Mouse (Mus musculus) cortical plate, adult 2 months (tissue): ENCODE measurements around the gene Zfp652.

Experiments
- CTCF ChIP-seq: fragments of 200-500 bp; IDR thresholded peaks from 2 replicates; pipeline ENCODE4 v1.5.1; 2011; ENCODE audit warnings: mild to moderate bottlenecking, control low read depth, low read length; ENCODE audit not compliant: insufficient read depth; ENCODE audit errors: extremely low read depth
- POLR2A ChIP-seq: fragments of 200-500 bp; IDR thresholded peaks from 2 replicates; pipeline ENCODE4 v1.6.1; 2011; ENCODE audit warnings: mild to moderate bottlenecking, low read length, control low read depth; ENCODE audit not compliant: insufficient read depth; ENCODE audit errors: extremely low read depth

DNA sequence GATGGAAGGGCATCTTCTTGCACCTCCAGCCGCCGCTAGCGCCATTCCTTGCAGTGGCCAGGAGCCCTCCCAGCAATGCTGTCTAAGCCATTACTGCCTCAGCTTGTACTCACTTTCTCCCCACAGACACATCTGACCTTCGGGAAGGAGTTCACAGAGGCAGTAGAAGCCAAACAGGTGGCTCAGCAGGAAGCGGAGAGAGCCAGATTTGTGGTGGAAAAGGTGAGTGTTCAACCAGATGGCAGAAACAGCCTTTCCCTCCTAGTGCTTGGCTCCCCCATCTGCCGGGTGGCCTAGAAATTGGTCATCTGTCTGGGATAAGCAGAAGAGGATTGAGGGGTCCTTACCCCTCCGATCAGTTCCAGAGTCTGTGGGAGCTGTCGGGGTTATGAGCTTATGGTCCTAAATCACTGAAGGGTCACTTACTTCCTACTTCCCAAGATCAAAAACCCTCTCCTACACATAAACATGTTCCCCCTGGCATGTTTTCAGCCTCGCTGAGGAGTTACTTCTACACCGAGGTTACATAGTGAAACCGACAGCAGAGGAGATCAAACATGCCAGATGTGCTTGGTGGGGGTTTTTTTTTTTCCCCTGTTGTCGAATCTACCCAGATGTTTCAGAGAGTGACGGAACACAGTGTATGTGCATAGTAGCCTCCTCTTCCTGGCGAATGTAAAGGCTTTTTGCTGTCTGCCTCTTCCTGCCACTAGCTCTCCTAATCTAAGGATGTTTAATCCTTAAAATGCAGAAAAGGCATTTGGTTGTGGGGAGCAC lies 34.4 kb upstream of the Zfp652 start:
- no peak for TF ChIP-seq CTCF
- no peak for TF ChIP-seq POLR2A
